Mouse (Mus musculus) adrenal gland, postnatal 4 days (tissue): ENCODE measurements at regions not wholly inside any gene's neighbourhood (a gene's known extent, or its start where the extent isn't known, plus 50 kb on each side); places are given as distances from the start of the nearest gene placed in this dataset.
"Not testable (repeated sequence)": the region's sequence is repeated elsewhere in the genome, so short reads cannot be mapped to it uniquely, and the experiment has no call there.

Source experiments
- DNase-seq, 2 experiments: peaks; one replicate each; pipeline ENCODE4 v3.0.0; 2021 to 2022; ENCODE audit warnings: low spot score in 2 of 2, mixed read lengths in 2 of 2

DNA sequence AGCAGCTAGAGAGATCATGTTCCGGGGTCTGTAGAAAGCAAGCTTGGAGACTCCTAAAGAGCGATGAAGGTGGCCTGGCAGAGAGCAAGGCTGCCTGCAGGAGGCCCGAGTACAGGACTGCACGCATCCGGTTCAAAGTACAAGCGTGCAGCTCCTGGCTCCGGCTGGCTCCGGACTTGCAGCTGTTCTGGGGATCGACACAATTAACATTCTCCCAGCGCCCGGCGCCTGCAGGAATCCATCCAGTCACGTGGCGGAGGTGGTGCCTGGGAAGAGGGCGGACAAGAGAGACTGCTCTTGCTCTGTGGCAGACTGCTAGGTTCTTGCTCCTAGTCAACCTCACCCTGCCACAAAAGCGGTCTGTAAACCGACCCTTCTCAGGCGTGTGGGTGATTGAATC lies 86.9 kb downstream of the Bdh1 start:
- peak in 1 of 2 experiments; percentile 47 for DNase-seq

DNA sequence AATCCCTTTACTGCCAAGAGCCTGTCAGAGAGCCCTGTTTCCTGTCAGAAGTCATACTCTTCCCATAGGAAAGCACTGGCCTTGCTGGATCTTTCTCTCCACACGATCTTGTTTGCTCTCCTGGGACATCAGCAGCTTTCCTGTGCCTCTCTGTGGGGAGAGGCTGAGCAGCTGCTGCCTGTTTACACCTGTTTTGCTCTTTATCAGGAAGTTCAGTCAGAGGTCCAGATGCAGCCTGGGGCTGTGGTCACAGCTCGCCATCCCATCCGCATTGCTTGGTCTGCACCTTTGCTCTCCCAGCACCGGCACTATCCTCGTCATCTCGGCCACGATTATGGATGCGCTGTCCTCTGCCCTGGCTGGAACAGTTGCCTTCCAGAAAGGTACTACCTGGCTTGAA lies 88.0 kb downstream of the Bdh1 start:
- no peak for DNase-seq

DNA sequence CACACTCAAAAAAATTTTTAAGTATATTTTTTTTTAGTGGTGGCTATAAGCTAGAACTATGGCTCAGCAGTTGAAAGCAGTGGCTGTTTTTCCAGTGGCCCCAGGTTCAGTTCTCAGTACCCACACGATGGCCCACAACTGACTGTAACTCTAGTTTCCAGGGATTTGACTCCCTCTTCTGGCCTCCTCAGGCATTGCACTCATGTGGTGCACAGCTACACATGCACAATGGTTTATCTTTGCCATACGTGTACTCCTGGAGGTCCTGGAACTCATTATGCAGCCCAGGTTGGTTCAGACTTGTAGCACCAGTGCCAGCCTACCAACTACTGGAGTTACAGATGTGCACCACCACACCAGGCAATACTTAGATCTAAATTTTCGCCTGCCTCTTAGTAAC lies 96.7 kb downstream of the Bdh1 start:
- DNase-seq: no peak

GRCm38 (mm10) chr16:31520081-31520480 lies 98.0 kb downstream of the Bdh1 start:
- no peak for DNase-seq

DNA sequence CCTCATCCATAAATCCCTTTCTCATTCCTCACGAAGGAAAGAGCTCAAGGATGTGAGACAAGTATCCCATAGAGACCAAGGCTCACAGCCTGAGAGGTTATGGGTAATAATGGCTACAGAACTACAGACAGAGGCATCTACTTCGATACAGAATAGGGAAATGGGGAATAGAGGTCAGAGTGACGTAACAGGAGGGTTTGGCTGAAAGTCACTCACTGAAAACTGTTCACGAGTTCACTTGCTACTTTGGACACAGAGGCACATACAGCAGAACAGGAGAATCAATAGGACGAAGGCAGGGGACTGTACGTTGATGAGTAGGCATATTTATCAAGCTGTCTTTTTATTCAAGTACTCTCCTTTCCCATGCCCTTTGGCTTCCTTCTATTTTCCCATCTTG lies 99.7 kb downstream of the Bdh1 start:
- no peak for DNase-seq

DNA sequence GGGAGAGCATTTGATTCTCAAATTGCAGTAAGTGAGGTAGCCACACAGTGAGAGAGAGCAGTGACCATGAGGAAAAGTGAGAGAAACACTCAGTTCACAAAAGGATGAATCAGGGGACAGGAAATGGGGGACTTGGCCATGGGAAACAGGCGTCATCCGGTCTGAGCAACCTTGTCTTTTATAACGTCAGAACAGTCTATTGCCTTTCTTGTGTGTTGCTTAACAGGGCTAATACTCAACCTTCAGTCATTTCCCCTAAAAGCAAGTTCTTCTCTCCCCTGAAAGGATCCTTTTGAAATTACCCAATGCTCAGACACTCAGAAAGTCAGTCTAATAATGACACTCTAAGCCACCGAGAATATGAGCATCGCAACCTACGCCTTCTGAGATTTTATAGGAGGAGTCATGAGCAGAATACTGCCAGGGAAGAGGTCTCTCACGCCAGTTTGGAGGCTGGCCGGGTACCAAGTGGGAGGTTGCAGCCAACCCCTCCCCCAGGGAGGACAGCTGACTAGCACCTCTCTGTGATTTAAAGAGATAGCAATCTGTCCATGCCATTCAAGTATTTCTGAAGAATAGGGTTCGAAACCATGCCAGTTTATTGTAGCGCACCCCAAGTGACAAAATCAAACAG lies 104.7 kb downstream of the Bdh1 start:
- DNase-seq: peak in 1 of 2 experiments; percentile 37

- DNase-seq: no peak
Measured at GRCm38 (mm10) chr16:31528596-31529283, 106.7 kb downstream of the Bdh1 start.

- DNase-seq: no peak
Measured at GRCm38 (mm10) chr16:31529284-31529958, 107.3 kb downstream of the Bdh1 start.

- DNase-seq: no peak
Measured at GRCm38 (mm10) chr16:31530090-31530489, 108.0 kb downstream of the Bdh1 start.

DNA sequence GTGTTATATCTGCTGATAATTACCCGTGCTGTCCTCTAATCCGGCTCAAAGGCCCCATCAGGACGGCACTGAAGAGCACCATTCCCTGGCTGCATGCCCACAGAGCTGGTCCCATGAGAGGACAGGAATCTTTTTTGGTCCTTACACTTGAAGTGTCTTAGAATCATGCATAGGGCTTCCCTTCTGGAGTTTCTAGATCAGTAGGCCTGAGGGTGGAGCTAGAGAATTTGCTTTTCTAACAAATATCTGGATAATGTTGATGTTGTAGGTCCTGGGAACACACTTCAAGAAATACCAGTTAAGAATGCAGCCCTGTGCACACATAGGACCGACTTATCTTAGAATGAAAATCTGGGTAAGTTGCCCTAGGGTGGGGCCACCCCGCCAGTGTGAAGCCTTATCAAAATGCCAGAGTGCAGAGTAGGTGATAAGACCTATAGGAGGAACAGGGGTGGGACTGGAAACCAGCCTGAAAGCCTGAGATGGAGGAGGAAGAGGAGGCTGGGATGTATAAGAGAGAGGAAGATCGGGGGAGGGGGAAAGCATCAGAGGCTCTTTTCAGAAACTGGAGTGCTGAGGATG lies 111.2 kb downstream of the Bdh1 start:
- DNase-seq: no peak

DNA sequence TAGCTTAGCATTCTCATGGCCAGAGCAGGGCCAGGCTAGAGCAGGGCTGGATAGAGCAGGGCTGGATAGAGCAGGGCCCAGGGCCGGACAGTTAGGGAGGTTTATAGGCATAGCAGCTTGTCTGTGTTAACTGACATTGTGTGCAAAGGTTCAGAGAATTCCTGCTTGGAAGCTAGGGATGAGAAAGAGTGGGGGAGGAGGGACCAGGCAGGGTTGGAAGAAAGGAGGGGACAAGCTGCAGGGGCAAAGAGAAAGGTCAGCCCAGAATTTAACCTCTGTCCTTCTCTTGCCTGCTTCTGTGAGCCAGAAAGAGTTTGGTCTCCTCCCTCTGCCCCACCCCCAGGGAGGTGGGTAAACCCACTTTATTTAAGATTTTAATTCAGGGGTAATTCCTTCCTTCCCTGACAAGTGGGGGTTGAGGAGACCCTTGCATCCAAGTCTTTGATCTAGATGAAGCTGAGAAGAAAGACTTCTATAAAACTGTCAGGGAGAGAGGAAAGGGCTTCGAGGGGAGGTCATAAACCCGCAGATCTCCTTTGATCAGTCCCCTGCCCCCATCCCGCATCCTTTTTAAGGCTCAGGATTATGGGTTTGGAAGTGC lies 112.9 kb downstream of the Bdh1 start:
- no peak for DNase-seq

- no peak for DNase-seq
Measured at GRCm38 (mm10) chr16:31536328-31536727, 114.2 kb downstream of the Bdh1 start.

GRCm38 (mm10) chr16:31538606-31539005 lies 116.5 kb downstream of the Bdh1 start:
- DNase-seq: peak in 1 of 2 experiments; percentile 25

GRCm38 (mm10) chr16:31543499-31544170 lies 119.6 kb upstream of the Dlg1 start:
- DNase-seq: no peak

DNA sequence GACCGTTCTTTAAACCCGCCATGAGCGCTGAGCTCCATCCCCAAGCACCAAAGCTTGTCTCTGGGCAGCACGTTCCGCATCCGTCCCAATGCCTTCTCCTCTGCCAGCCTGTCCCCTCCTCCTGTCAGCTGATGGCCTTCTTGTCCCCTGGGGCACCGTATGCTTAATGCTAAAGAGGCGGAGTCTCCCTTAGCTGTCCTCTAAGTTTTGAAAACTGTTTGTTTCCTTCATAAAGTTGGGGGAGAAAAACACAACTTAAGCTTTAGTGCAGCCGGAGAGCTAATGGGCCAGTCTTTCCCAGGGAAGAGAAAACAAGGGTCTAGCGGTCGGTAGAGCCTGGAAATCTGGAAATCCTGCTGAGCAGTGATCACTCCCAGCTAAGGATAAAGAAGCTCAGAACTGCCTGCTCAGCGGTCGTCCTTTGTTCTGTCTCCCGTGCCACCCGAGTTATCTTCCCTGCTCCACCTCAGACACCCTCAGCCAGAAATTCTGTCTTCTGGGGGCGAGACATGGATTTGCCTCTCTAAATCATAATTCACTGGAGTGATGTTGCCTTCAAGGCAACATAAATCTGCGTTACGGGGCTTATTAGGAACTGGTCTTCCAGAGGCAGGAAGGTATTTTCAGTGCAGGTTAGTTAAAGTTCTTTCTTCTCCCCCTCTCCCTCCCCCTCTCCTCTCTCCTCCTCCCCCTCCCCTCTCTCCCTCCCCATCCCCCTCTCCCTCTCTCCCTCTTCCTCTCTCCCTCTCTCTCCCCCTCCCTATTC lies 117.0 kb upstream of the Dlg1 start:
- no peak for DNase-seq

- DNase-seq: no peak
Measured at GRCm38 (mm10) chr16:31546828-31547224, 116.4 kb upstream of the Dlg1 start.

DNA sequence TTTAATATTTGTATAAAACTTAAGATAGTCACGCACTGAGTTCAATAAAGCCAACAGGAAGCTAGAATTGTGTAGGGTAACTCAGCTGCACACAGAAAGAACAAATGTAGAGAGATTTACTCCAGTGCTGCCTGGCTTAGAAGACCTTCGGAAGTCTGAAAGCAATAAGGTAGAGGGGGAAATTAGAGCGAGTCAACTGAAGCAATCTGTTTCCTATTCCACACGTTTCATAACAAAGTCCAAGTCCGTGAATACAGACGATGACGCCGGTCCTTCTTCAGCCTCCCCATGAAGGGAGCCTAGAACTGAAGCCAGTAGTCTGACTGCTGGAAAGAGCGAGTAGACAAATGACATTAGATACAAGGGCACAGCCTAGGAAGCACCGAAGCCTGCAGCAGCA lies 115.9 kb upstream of the Dlg1 start:
- DNase-seq: no peak

GRCm38 (mm10) chr16:31549975-31550374 lies 113.3 kb upstream of the Dlg1 start:
- no peak for DNase-seq

GRCm38 (mm10) chr16:31550539-31550938 lies 112.7 kb upstream of the Dlg1 start:
- DNase-seq: not testable (repeated sequence)

DNA sequence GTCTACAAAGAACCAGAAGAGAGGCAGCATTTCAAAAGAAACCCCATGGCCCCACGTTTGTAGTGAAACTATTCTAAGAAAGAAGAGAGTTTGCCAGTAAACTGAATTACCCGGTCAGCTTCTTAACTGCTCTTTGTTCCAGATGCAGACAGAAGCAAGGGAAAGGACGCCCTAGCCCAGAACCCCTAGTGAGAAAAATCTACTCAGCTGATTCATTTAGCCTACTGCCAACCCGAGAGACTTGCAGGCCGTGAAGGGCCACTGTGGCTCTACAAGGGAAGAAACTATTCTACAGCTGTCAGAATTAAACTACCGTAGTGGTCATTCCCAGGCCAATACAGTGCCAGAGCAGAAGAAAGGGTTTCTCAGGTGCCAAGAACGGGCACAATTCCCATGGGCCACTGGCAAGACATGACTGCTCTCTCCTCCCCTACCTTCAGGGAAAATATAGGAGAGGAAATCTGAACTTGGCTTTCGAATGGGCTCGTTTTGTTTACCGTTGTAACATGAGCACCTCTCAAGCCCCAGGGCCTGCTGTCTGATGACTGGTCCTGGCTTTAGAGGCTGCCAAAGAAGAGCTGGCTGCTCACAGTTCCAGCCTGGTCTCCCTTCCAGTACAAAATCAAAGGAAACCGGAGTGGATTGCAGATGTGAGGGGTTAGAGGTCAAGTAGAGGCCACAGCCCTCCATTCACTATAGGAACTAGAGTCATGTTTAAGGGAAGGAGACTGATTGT lies 111.7 kb upstream of the Dlg1 start:
- no peak for DNase-seq
